Mouse (Mus musculus) liver, adult 2 months (tissue): ENCODE measurements around the gene Setd1a.

Source experiments
- CTCF ChIP-seq: fragments of 200-500 bp; IDR thresholded peaks from 2 replicates; pipeline ENCODE4 v1.5.1; 2011; ENCODE audit warnings: low read depth, low read length, control low read depth
- POLR2A ChIP-seq: fragments of 200-500 bp; IDR thresholded peaks from 2 replicates; pipeline ENCODE4 v1.6.1; 2011; ENCODE audit warnings: low read length, control low read depth; ENCODE audit not compliant: insufficient read depth; ENCODE audit errors: extremely low read depth

GRCm38 (mm10) chr7:127750131-127751127 is 26.0 kb upstream of the Setd1a start:
- TF ChIP-seq CTCF: no peak
- no peak for TF ChIP-seq POLR2A
